16 mouse cellular contexts compared by ENCODE assay signal in the genomic region with DNA sequence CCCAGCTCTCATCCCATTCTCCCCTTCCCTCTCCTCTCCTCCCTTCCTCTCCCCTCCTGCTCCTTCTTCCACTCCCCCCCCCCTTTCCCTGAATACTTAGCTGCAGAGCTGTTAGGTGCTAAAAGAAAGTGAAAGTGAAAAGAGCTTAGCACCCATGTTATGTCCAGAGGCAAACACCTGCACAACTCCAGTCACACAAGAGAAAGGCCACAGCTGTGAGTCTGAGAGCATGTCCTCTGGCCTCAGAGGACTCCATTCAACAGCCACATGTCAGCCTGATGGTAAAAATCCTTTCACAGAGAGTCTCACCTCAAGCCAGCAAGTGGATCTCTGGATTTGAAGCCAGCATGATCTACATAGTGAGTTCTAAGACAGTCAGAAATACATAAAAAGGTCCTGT.
DNase-seq lines count a peak whose midpoint lies in the region; ATAC-seq lines count a peak whose summit lies in the region.
"Had no signal": no experiment of that assay in that cellular context is flagged by ENCODE, and none has a peak within 500 bp of the region (broad histone marks: within the 10 kb centered on the region; RNA-seq: fewer than 3 reads in every experiment).

No protein-coding gene starts in this region.

- DNase-seq in embryo, embryonic 9.5 days (ENCODE audit: extremely low spot score): peak; percentile 2
- DNase-seq in embryo, embryonic 11 days: no peak
- DNase-seq in retina, postnatal 1 day: peak; percentile 37
- no peak for DNase-seq in retina, embryonic 14.5 days (ENCODE audit: low spot score)
- DNase-seq in thymus, postnatal 4 days: peak; percentile 30
- DNase-seq in lung, postnatal 25 days (ENCODE audit: low spot score): no peak
- DNase-seq in left cerebral cortex, postnatal 36 days (ENCODE audit: low spot score in 2 of 2): no peak
- DNase-seq: B cell, adult 2 months; cerebellum, adult 8-10 months; kidney, adult 9 months; lung, postnatal 10 days had no signal

- peaks cover 3% of the 10 kb centered on the region; the same call in 1 of the 2 replicates for H3K4me1 ChIP-seq in limb, embryonic 12.5 days (replicated peaks)
- H3K4me1 ChIP-seq: embryonic facial prominence, embryonic 12.5 days; limb, embryonic 13.5 days had no signal

- H3K4me3 ChIP-seq in limb, embryonic 12.5 days (replicated peaks): no peak overlapping the region
- H3K4me3 ChIP-seq: embryonic facial prominence, embryonic 12.5 days; limb, embryonic 13.5 days had no signal

- no peaks in the 10 kb centered on the region for H3K36me3 ChIP-seq in limb, embryonic 12.5 days
- H3K36me3 ChIP-seq: embryonic facial prominence, embryonic 12.5 days; limb, embryonic 13.5 days had no signal

- no peak for ATAC-seq in limb, embryonic 12.5 days (ENCODE audit: insufficient number of reproducible peaks, insufficient read depth, low FRiP score, low TSS enrichment, low read depth)

- peaks cover 70% of the 10 kb centered on the region for H3K9me3 ChIP-seq in limb, embryonic 12.5 days

- peak overlapping the region; percentile 24; the same call in 1 of the 2 replicates for H3K27ac ChIP-seq in limb, embryonic 12.5 days
- H3K27ac ChIP-seq: embryonic facial prominence, embryonic 12.5 days; hindbrain, embryonic 14.5 days; limb, embryonic 13.5 days had no signal

- intact Hi-C loops in left cerebral cortex, postnatal 36 days (cut with DNase I): no loop called here

- H3K27me3 ChIP-seq in limb, embryonic 12.5 days: no peaks in the 10 kb centered on the region
- H3K27me3 ChIP-seq: embryonic facial prominence, embryonic 12.5 days; limb, embryonic 13.5 days had no signal

- H3K4me2 ChIP-seq in limb, embryonic 12.5 days: no peak overlapping the region
- H3K4me2 ChIP-seq: embryonic facial prominence, embryonic 12.5 days; heart, embryonic 11.5 days; hindbrain, embryonic 14.5 days; limb, embryonic 13.5 days had no signal

- no peak overlapping the region for H3K9ac ChIP-seq in limb, embryonic 12.5 days (replicated peaks)
- H3K9ac ChIP-seq: embryonic facial prominence, embryonic 12.5 days; hindbrain, embryonic 14.5 days; limb, embryonic 13.5 days had no signal

Comparison
In these comparisons a context has a peak if more than half of its experiments do, and no peak if none do; other contexts are left out.
1. DNase-seq: peak in embryo, embryonic 9.5 days (single experiment), retina, postnatal 1 day (single experiment) and thymus, postnatal 4 days (single experiment); none in embryo, embryonic 11 days (single experiment), retina, embryonic 14.5 days (single experiment), lung, postnatal 25 days (single experiment) and left cerebral cortex, postnatal 36 days (0 of 2).